Mouse (Mus musculus): Measurements from ENCODE around the gene Zfr2. TPM values are rescaled to one million over a fixed set of nuclear protein-coding genes. Genes with fewer than 3 reads are reported as not detected.

The Zfr2 gene
- total and polyA plus RNA-seq, 3 experiments: 0.81 to 1.4 TPM; not detected in 1

DNA sequence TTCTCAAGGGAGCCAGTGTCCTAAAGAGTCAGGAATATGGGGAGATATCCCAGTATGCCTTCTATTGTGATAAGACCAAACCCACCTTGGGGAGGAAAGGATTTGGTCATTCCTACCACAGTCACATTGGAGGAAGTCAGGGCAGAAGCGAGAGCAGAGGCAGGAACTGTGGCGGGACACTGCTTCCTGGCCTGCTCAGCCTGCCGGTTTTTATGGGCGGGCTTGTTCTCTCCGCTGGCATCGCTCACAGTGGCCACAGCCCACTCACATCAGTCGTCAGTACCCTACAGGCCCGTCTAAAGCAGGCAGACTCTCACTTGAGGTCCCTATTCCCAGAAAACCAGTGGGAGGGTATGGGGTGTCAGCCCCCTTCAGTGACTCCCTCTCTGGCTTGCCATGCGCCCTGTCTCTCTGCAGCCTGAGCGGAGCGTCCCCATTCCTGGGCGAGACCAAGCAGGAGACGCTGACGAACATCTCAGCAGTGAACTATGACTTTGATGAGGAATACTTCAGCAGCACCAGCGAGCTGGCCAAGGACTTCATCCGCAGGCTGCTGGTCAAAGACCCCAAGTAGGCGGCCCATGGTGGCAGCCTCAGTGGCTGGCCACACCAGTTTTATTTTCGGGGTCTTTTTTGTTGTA lies 41.5 kb upstream of the Zfr2 start:
- TF ChIP-seq MXI1 (IDR thresholded peaks at IDR 0.05; ENCODE audit: low read depth, low read length) (no peak), RCOR1 (IDR thresholded peaks at IDR 0.05; ENCODE audit: low read depth, low read length) (no peak), CHD1 (IDR thresholded peaks at IDR 0.05; ENCODE audit: low read depth, low read length) (no peak), NELFE (IDR thresholded peaks at IDR 0.05; ENCODE audit: low read depth, low read length) (no peak), MAZ (IDR thresholded peaks at IDR 0.05; ENCODE audit: low read depth, low read length) (no peak), KAT2A (conservative IDR thresholded peaks at IDR 0.05; ENCODE audit: low read depth, low read length) (no peak), ZNF384 (IDR thresholded peaks at IDR 0.05; ENCODE audit: low read depth, low read length) (no peak), MEF2A (IDR thresholded peaks at IDR 0.05; ENCODE audit: extremely low read depth, insufficient replicate concordance, low read depth, low read length, poor library complexity, severe bottlenecking) (no peak), TAL1 (IDR thresholded peaks at IDR 0.05; ENCODE audit: low read length) (no peak), UBTF (IDR thresholded peaks at IDR 0.05; ENCODE audit: borderline replicate concordance, insufficient read depth, low read depth, low read length) (no peak), ZKSCAN1 (IDR thresholded peaks at IDR 0.05; ENCODE audit: low read depth, low read length) (no peak)
- peaks cover 3% of the 10 kb centered on the region; the same call in 1 of the 2 replicates for H3K79me2 ChIP-seq (ENCODE audit: control insufficient read depth, insufficient read depth, low read length, poor library complexity)
- no peak overlapping the region for H3K27ac ChIP-seq (ENCODE audit: control insufficient read depth, low read depth, low read length)
- H3K4me3 ChIP-seq (ENCODE audit: control insufficient read depth in 1 of 2, insufficient read depth in 1 of 2, low read depth in 2 of 2, low read length in 2 of 2): no peak overlapping the region; a peak in 1 of 4 replicates
- H3K4me1 ChIP-seq (ENCODE audit: control insufficient read depth in 1 of 2, insufficient read depth in 2 of 2, low read length in 2 of 2): peaks cover 0 to 14% of the 10 kb centered on the region in 2 experiments; a peak in 2 of 4 replicates
- no peaks in the 10 kb centered on the region for H3K27me3 ChIP-seq (ENCODE audit: control insufficient read depth in 1 of 2, insufficient read depth in 2 of 2, low read length in 2 of 2)
- no peak for DNase-seq (ENCODE audit: low read depth, low spot score)
- H3K36me3 ChIP-seq (ENCODE audit: control insufficient read depth in 1 of 2, insufficient read depth in 2 of 2, low read length in 2 of 2): no peaks in the 10 kb centered on the region
- H3K9me3 ChIP-seq (replicated peaks; ENCODE audit: insufficient read depth, low read length): no peaks in the 10 kb centered on the region
- H3K9ac ChIP-seq (ENCODE audit: control insufficient read depth, low read depth, low read length, poor library complexity, severe bottlenecking): peak overlapping the region; percentile 93; the same call in 1 of the 2 replicates

DNA sequence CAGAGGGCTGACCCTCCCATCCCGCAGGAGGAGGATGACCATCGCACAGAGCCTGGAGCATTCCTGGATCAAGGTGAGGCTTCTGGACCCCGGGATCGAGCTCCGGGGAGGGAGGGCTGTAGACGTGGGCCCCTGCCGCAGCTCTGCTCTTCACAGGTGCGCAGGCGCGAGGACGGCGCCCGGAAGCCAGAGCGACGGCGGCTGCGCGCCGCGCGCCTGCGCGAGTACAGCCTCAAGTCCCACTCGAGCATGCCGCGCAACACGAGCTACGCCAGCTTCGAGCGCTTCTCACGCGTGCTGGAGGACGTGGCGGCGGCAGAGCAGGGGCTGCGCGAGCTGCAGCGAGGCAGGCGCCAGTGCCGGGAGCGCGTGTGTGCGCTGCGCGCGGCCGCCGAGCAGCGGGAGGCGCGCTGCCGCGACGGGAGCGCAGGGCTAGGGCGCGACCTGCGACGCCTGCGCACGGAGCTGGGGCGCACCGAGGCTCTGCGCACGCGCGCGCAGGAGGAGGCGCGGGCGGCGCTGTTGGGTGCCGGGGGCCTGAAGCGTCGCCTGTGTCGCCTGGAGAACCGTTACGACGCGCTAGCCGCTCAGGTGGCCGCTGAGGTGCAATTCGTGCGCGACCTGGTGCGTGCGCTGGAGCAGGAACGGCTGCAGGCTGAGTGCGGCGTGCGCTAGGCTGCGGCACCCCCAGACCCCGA lies 40.5 kb upstream of the Zfr2 start:
- H3K27me3 ChIP-seq (ENCODE audit: control insufficient read depth in 1 of 2, insufficient read depth in 2 of 2, low read length in 2 of 2): no peaks in the 10 kb centered on the region
- peaks cover 0 to 14% of the 10 kb centered on the region in 2 experiments; a peak in 2 of 4 replicates for H3K4me1 ChIP-seq (ENCODE audit: control insufficient read depth in 1 of 2, insufficient read depth in 2 of 2, low read length in 2 of 2)
- H3K79me2 ChIP-seq (ENCODE audit: control insufficient read depth, insufficient read depth, low read length, poor library complexity): peaks cover 3% of the 10 kb centered on the region; the same call in 1 of the 2 replicates
- H3K36me3 ChIP-seq (ENCODE audit: control insufficient read depth in 1 of 2, insufficient read depth in 2 of 2, low read length in 2 of 2): no peaks in the 10 kb centered on the region
- peak overlapping the region; percentile 82 for H3K27ac ChIP-seq (ENCODE audit: control insufficient read depth, low read depth, low read length)
- H3K4me3 ChIP-seq (ENCODE audit: control insufficient read depth in 1 of 2, insufficient read depth in 1 of 2, low read depth in 2 of 2, low read length in 2 of 2): peak overlapping the region; percentile 46 to 62
- no peaks in the 10 kb centered on the region for H3K9me3 ChIP-seq (replicated peaks; ENCODE audit: insufficient read depth, low read length)
- peak; percentile 92 for DNase-seq (ENCODE audit: low read depth, low spot score)
- H3K9ac ChIP-seq (ENCODE audit: control insufficient read depth, low read depth, low read length, poor library complexity, severe bottlenecking): peak overlapping the region; percentile 93
- TF ChIP-seq HCFC1 (IDR thresholded peaks at IDR 0.05; ENCODE audit: low read depth, low read length) (peak; percentile 67), ZKSCAN1 (IDR thresholded peaks at IDR 0.05; ENCODE audit: low read depth, low read length) (no peak), MAX (IDR thresholded peaks at IDR 0.05; ENCODE audit: low read length) (peak; percentile 88), CHD2 (IDR thresholded peaks at IDR 0.05; ENCODE audit: low read length) (no peak), POLR2AphosphoS2 (IDR thresholded peaks at IDR 0.05; ENCODE audit: low read length) (peak; percentile 89), TCF12 (IDR thresholded peaks at IDR 0.05; ENCODE audit: low read depth, low read length) (peak; percentile 26), ETS1 (IDR thresholded peaks at IDR 0.05; ENCODE audit: low read depth, low read length) (no peak), MYB (IDR thresholded peaks at IDR 0.05; ENCODE audit: low read depth, low read length) (peak; percentile 70), MEF2A (IDR thresholded peaks at IDR 0.05; ENCODE audit: extremely low read depth, insufficient replicate concordance, low read depth, low read length, poor library complexity, severe bottlenecking) (no peak), ZNF384 (IDR thresholded peaks at IDR 0.05; ENCODE audit: low read depth, low read length) (no peak), GABPA (IDR thresholded peaks at IDR 0.05; ENCODE audit: low read depth, low read length) (no peak), TAL1 (IDR thresholded peaks at IDR 0.05; ENCODE audit: low read length) (no peak), POLR2A (IDR thresholded peaks at IDR 0.05; ENCODE audit: control insufficient read depth in 1 of 2, insufficient read depth in 1 of 2, low read depth in 1 of 2, low read length in 2 of 2, poor library complexity in 1 of 2) (peak; percentile 81 to 92), ZMIZ1 (IDR thresholded peaks at IDR 0.05; ENCODE audit: low read depth, low read length) (peak; percentile 79), SIN3A (IDR thresholded peaks at IDR 0.05; ENCODE audit: low read length) (peak; percentile 47; the same call in 1 of the 2 replicates), RCOR1 (IDR thresholded peaks at IDR 0.05; ENCODE audit: low read depth, low read length) (no peak), KAT2A (conservative IDR thresholded peaks at IDR 0.05; ENCODE audit: low read depth, low read length) (no peak), RAD21 (IDR thresholded peaks at IDR 0.05; ENCODE audit: low read depth, low read length) (no peak), E2F4 (IDR thresholded peaks at IDR 0.05; ENCODE audit: borderline replicate concordance, low read depth, low read length) (no peak), USF1 (IDR thresholded peaks at IDR 0.05; ENCODE audit: low read depth, low read length) (peak; percentile 38; the same call in 1 of the 2 replicates), MAZ (IDR thresholded peaks at IDR 0.05; ENCODE audit: low read depth, low read length) (peak; percentile 30; the same call in 1 of the 2 replicates), CHD1 (IDR thresholded peaks at IDR 0.05; ENCODE audit: low read depth, low read length) (no peak), USF2 (IDR thresholded peaks at IDR 0.05; ENCODE audit: borderline replicate concordance in 1 of 2, insufficient read depth in 1 of 2, low read depth in 1 of 2, low read length in 2 of 2) (no peak), MXI1 (IDR thresholded peaks at IDR 0.05; ENCODE audit: low read depth, low read length) (peak; percentile 52)

Data from MEL (cell line).